Mouse (Mus musculus) cortical plate, adult 2 months (tissue): Measurements from ENCODE around the gene Olfr1278.

Source experiments
- CTCF ChIP-seq: fragments of 200-500 bp; IDR thresholded peaks from 2 replicates; pipeline ENCODE4 v1.5.1; 2011; ENCODE audit warnings: mild to moderate bottlenecking, control low read depth, low read length; ENCODE audit not compliant: insufficient read depth; ENCODE audit errors: extremely low read depth
- POLR2A ChIP-seq: fragments of 200-500 bp; IDR thresholded peaks from 2 replicates; pipeline ENCODE4 v1.6.1; 2011; ENCODE audit warnings: mild to moderate bottlenecking, low read length, control low read depth; ENCODE audit not compliant: insufficient read depth; ENCODE audit errors: extremely low read depth

GRCm38 (mm10) chr2:111313717-111314116 is 23.8 kb downstream of the Olfr1278 start, which contains the start of gene Olfr1280:
- TF ChIP-seq CTCF (no peak), POLR2A (no peak)
